Mouse (Mus musculus) adrenal gland, adult 10 weeks (tissue): ENCODE results near the gene Allc. TPM values are rescaled to one million over a fixed set of nuclear protein-coding genes. Genes with fewer than 3 reads are reported as not detected.

Source experiments
- polyA plus RNA-seq: library from polyadenylated mRNA; stranded (reverse); fragments of 350-450 nt; fragmentation: Illumina TruSeq; extraction: RNeasy Lipid Tissue Mini Kit (QIAGEN cat#74804); gene quantifications from one replicate; pipeline ENCODE4 v1.2.3, GENCODE M21; 2014; ENCODE audit warnings: low read depth, low replicate concordance

The Allc gene
- not detected for polyA plus RNA-seq

GRCm38 (mm10) chr12:28582423-28582822, at the start of gene Allc:
Gene Allc, minus strand, starts transcription at chr12:28582523.

DNA sequence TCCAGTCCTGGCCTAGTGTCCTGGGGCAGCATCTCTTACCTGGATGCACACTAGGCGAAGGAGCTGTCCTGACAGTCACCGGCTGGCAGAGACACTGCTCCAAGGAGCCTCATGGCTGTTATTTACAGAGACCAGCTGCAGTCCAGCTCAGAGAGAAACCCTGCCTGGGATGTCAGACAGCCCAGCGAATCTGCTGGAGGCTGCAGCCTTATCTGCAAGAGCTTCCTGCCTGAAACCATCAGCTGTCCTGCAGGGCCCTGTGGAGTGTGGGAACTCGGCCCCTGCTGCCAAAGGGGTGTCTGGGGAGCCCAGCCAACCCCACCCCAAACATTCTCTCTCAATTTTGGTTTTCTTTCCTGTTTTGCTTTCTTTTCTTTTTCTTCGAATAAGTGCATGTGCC, 40.9 kb upstream of the Allc start, which contains the start of gene Colec11:
Colec11 (minus strand) TSS at position 183 of the 400 bp plus-strand sequence.

DNA sequence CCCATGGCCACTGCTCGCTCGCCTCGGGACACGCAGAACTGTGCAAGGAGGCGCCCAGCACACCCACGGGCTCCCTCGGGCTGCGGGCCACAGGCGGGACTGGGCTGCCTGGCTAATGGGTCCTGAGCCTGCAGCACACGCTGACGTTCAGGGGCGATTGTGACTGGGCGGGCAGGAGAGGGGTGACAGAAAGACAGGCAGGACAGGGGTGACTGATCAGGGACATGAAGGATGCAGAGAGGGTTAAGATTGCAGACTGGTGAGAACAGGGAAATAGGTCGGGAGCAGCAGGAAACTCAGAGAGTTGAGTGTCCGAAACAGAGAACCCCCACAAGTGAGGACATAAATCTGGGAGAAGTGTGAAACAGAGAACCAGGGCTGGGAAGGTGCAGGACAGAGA, 30.0 kb downstream of the Allc start, which contains the start of gene Dcdc2c:
Dcdc2c (minus strand) TSS at position 101 of the 400 bp plus-strand sequence.

Other genes with a start within 250 kb of the Allc start
- not detected for gene Dcdc2c, start 30.1 kb downstream of the Allc start, polyA plus RNA-seq
- 0.82 TPM for gene Colec11, start 40.9 kb upstream of the Allc start, polyA plus RNA-seq
- 486 TPM for gene Rps7, start 53.4 kb upstream of the Allc start, polyA plus RNA-seq
- 1.9 TPM for gene Rnaseh1, start 67.1 kb upstream of the Allc start, polyA plus RNA-seq
- gene Adi1, start 92.7 kb upstream of the Allc start, polyA plus RNA-seq, result 231 TPM
- 22.0 TPM for gene Trappc12, start 167.9 kb upstream of the Allc start, polyA plus RNA-seq
- 2.0 TPM for gene Eipr1, start 169.3 kb upstream of the Allc start, polyA plus RNA-seq